Mouse (Mus musculus): ENCODE data around the gene Tspan31.

- TF ChIP-seq CTCF (IDR thresholded peaks at IDR 0.05) (no peak), EP300 (IDR thresholded peaks at IDR 0.05) (no peak)
These were observed 22.7 kb upstream of the Tspan31 start for GRCm38 (mm10) chr10:127092742-127093141.
